Mouse (Mus musculus): ENCODE results near the gene Vmn2r51. TPM values are rescaled to one million over a fixed set of nuclear protein-coding genes. Genes with fewer than 3 reads are reported as not detected.
"Not testable (repeated sequence)": the region's sequence is repeated elsewhere in the genome, so short reads cannot be mapped to it uniquely, and the experiment has no call there.

Gene Vmn2r51
- not detected in 2 replicates for polyA plus RNA-seq (2016; fragmentation: Nextera tagmentation; extraction: Ambion mirVana)

DNA sequence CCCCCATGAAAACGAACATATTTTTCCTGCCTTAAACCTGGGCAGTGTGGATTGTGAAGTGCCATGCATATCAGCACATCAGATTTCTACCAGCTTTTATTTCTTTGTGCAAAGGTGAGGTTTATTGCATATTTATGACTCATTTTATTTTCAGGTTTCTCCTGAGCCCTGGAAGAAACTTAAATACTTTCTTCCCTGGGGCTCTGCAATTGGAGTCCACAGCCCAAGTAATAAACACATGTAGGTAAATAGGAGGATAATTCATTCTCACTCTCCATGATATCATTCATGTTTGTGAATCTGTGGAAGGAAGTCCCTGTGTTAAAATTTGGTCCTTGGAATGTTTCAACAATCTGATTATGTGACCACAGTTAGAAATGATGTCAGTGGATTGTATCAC is at the start of gene Vmn2r51:
Gene Vmn2r51, minus strand, starts transcription at position 101 of the 400 bp plus-strand sequence.
- H3K4me3 ChIP-seq; H3K27ac ChIP-seq; H3K36me3 ChIP-seq (replicated peaks); DNase-seq (ENCODE audit: extremely low spot score, low spot score); H3K27me3 ChIP-seq (ENCODE audit: poor library complexity, severe bottlenecking); H3K4me1 ChIP-seq: not testable (repeated sequence)
- WGBS, result 71% methylated on average over 1 of the region's 1 CpGs
- peaks cover 25% of the 10 kb centered on the region for H3K9me3 ChIP-seq

DNA sequence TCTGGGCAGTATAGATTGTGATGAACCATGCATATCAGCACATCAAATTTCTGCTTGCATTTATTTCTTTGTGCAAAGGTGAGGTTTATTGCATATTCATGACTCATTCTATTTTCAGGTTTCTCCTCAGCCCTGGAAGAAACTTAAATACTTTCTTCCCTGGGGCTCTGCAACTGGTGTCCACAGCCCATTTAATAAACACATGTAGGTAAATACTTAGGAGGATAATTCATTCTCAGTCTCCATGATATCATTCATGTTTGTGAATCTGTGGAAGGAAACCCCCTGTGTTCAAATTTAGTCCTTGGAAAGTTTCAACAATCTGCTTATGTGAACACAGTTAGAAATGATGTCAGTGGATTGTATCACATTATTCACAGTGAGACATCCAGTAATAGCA is 52.3 kb downstream of the Vmn2r51 start, which contains the start of gene Vmn2r50:
Gene Vmn2r50, minus strand, starts transcription at position 101 of the 400 bp plus-strand sequence.
- not testable (repeated sequence) for H3K36me3 ChIP-seq (replicated peaks); DNase-seq (ENCODE audit: extremely low spot score, low spot score); H3K27ac ChIP-seq; H3K4me1 ChIP-seq; H3K27me3 ChIP-seq (ENCODE audit: poor library complexity, severe bottlenecking); H3K4me3 ChIP-seq; H3K9me3 ChIP-seq

Other genes with a start within 250 kb of the Vmn2r51 start
- not detected in 2 replicates for gene Vmn2r48, start 152.2 kb downstream of the Vmn2r51 start, polyA plus RNA-seq (2016; fragmentation: Nextera tagmentation; extraction: Ambion mirVana)
- gene Vmn2r49, start 113.5 kb downstream of the Vmn2r51 start, polyA plus RNA-seq (2016; fragmentation: Nextera tagmentation; extraction: Ambion mirVana), result not detected in 2 replicates
- gene Vmn2r50, start 52.4 kb downstream of the Vmn2r51 start, polyA plus RNA-seq (2016; fragmentation: Nextera tagmentation; extraction: Ambion mirVana), result not detected in 2 replicates
- not detected in 2 replicates for gene Vmn2r52, start 70.8 kb upstream of the Vmn2r51 start, polyA plus RNA-seq (2016; fragmentation: Nextera tagmentation; extraction: Ambion mirVana)
- not detected in 2 replicates for gene Vmn1r66, start 172.3 kb upstream of the Vmn2r51 start, polyA plus RNA-seq (2016; fragmentation: Nextera tagmentation; extraction: Ambion mirVana)

Measured in forebrain, embryonic 10.5 days (tissue).